Mouse (Mus musculus) layer of hippocampus, adult 11-12 months (tissue): ENCODE data around the gene Mto1.
"Not testable (repeated sequence)": the region's sequence is repeated elsewhere in the genome, so short reads cannot be mapped to it uniquely, and the experiment has no call there.

Source experiments
- DNase-seq: peaks from one replicate; pipeline ENCODE4 v3.0.0; 2022; ENCODE audit warnings: low spot score

Gene Mto1

GRCm38 (mm10) chr9:78506002-78506721 is 58.2 kb downstream of the Mto1 start:
- DNase-seq = no peak

GRCm38 (mm10) chr9:78506722-78507077 is 58.7 kb downstream of the Mto1 start:
- no peak for DNase-seq

GRCm38 (mm10) chr9:78508106-78508786 is 60.2 kb downstream of the Mto1 start:
- no peak for DNase-seq

- no peak for DNase-seq
Measured at GRCm38 (mm10) chr9:78511705-78512104, 63.7 kb downstream of the Mto1 start.

- no peak for DNase-seq
Measured at GRCm38 (mm10) chr9:78513776-78514500, 65.9 kb downstream of the Mto1 start.

- DNase-seq = no peak
Measured at GRCm38 (mm10) chr9:78514681-78515080, 66.7 kb downstream of the Mto1 start.

GRCm38 (mm10) chr9:78516125-78516524 is 68.1 kb downstream of the Mto1 start:
- DNase-seq = no peak

GRCm38 (mm10) chr9:78517237-78517636 is 69.2 kb downstream of the Mto1 start:
- DNase-seq = not testable (repeated sequence)

GRCm38 (mm10) chr9:78520127-78520779 is 72.2 kb downstream of the Mto1 start:
- DNase-seq = no peak

- peak; percentile 49 for DNase-seq
Measured at GRCm38 (mm10) chr9:78520780-78521601, 73.0 kb downstream of the Mto1 start.

GRCm38 (mm10) chr9:78521689-78522088 is 73.7 kb downstream of the Mto1 start:
- no peak for DNase-seq
